Mouse (Mus musculus) embryonic facial prominence, embryonic 12.5 days (tissue): Measurements from ENCODE around the gene Ndufaf2. TPM values are rescaled to one million over a fixed set of nuclear protein-coding genes. Genes with fewer than 3 reads are reported as not detected.
A peak's percentile ranks its signal among the peaks of the same experiment; 100 is the strongest.

ENCODE experiments used
- ATAC-seq: fragments of 200-750 bp; cut with Nextera tagmentation; 2 replicates; pipeline ENCODE4 v1.8.0; 2017; ENCODE audit not compliant: insufficient number of reproducible peaks, insufficient read depth, low FRiP score, low TSS enrichment
- H3K27ac ChIP-seq: fragments of 300-500 bp; sonication (generic); 2 replicates; pipeline ENCODE4 v1.5.1; 2016; ENCODE audit warnings: mild to moderate bottlenecking
- H3K27me3 ChIP-seq: fragments of 300-500 bp; sonication (generic); 2 replicates; pipeline ENCODE4 v1.6.1; 2016; ENCODE audit warnings: mild to moderate bottlenecking, moderate library complexity
- H3K36me3 ChIP-seq: fragments of 300-500 bp; sonication (generic); 2 replicates; pipeline ENCODE4 v1.6.1; 2016; ENCODE audit warnings: mild to moderate bottlenecking
- H3K4me1 ChIP-seq: fragments of 300-500 bp; sonication (generic); 2 replicates; pipeline ENCODE4 v1.6.1; 2016
- H3K4me2 ChIP-seq: fragments of 300-500 bp; sonication (generic); replicated peaks from 2 replicates; pipeline ENCODE4 v1.6.1; 2016; ENCODE audit warnings: mild to moderate bottlenecking, moderate library complexity
- H3K4me3 ChIP-seq: fragments of 300-500 bp; sonication (generic); 2 replicates; pipeline ENCODE4 v1.5.1; 2016; ENCODE audit warnings: mild to moderate bottlenecking
- H3K9ac ChIP-seq: fragments of 300-500 bp; sonication (generic); 2 replicates; pipeline ENCODE4 v1.6.1; 2016; ENCODE audit warnings: mild to moderate bottlenecking, moderate library complexity
- H3K9me3 ChIP-seq: fragments of 300-500 bp; sonication (generic); 2 replicates; pipeline ENCODE4 v1.6.1; 2016; ENCODE audit warnings: mild to moderate bottlenecking, moderate library complexity
- WGBS: fragments of 180-500 bp; shearing (Covaris S2); methylation state at CpG from one replicate; pipeline ENCODE4 v1.1.7; 2016; 5-methylcytosine and 5-hydroxymethylcytosine counted together
- polyA plus RNA-seq: library from polyadenylated mRNA; unstranded; fragments of >200 nt; fragmentation: Nextera tagmentation; extraction: Ambion mirVana; gene quantifications from 2 replicates; pipeline ENCODE4 v1.2.1, GENCODE M21; 2016

The Ndufaf2 gene
- polyA plus RNA-seq, 1 experiment from 2014 or later = 94.0 TPM

DNA sequence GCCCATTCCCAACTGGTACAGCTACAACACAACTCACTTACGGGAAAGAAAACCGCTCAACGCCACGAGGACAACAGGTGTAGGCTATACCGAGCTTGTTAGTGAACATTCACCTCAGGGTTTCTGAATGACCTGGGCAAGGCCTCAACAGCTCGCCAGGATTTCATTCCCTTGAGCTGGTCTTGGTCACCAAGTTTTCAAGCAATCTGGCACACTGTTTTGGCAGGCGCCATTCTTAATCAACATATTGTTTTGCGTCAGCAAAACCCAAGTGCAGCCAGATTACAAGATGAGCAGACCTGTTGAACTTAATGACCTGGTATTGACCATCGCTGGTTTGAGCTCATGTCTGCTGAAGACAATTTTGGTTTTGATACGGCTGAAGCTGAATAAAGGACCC lies 88.3 kb downstream of the Ndufaf2 start:
- no peak for ATAC-seq
- H3K4me3 ChIP-seq = no peak overlapping the region
- H3K27me3 ChIP-seq = no peaks in the 10 kb centered on the region
- H3K36me3 ChIP-seq = no peaks in the 10 kb centered on the region
- H3K9me3 ChIP-seq = no peaks in the 10 kb centered on the region
- H3K27ac ChIP-seq = no peak overlapping the region
- no peak overlapping the region for H3K9ac ChIP-seq
- no peaks in the 10 kb centered on the region for H3K4me1 ChIP-seq
- WGBS = 91% methylated on average over 10 of the region's 10 CpGs
- no peak overlapping the region for H3K4me2 ChIP-seq

DNA sequence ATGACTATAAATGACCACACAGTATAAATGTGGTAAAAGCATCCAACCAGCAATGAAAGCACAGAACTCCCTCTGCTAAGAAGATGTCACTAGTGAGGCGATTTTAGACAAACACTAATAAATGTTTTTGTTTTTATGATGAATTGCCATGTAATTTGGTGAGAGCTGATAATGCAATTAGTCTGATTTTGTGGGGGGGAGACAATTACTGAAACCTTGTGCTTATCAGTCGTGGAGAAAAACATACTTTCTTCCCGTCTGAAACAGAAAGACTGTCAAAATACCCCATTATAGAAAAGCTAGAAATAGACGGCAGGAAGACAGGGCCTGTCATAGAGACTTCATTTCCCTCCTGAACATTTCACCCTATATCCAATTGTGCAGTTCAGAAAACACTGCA lies 89.3 kb downstream of the Ndufaf2 start:
- Histone ChIP-seq H3K27me3 (no peaks in the 10 kb centered on the region), H3K4me2 (no peak overlapping the region), H3K27ac (no peak overlapping the region), H3K36me3 (no peaks in the 10 kb centered on the region), H3K9me3 (no peaks in the 10 kb centered on the region), H3K4me3 (no peak overlapping the region), H3K9ac (no peak overlapping the region), H3K4me1 (no peaks in the 10 kb centered on the region)
- ATAC-seq = no peak
- WGBS = 64% methylated on average over 4 of the region's 4 CpGs

DNA sequence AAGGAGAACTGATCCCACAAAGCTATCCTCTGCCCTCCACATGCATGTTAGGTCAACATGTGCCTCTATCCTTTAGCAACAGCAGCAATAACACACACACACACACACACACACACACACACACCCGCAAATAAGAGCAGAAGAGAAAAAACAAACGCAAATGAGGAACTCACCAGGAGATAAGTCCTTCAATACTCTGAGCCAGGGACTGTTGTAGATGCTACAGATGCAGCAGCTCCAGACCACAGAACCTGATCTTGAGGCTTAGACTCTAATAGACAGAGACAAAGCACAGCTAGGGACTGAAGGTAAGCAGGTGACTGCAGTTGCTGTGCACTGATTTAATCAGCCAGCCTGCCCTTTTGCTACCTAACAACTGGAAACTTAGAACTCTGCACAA lies 92.4 kb downstream of the Ndufaf2 start:
- Histone ChIP-seq H3K27ac (no peak overlapping the region), H3K9me3 (no peaks in the 10 kb centered on the region), H3K27me3 (no peaks in the 10 kb centered on the region), H3K4me1 (peaks cover 5% of the 10 kb centered on the region; the same call in 1 of the 2 replicates), H3K9ac (no peak overlapping the region), H3K4me2 (no peak overlapping the region), H3K36me3 (no peaks in the 10 kb centered on the region), H3K4me3 (no peak overlapping the region)
- 66% methylated on average over 2 of the region's 2 CpGs for WGBS
- ATAC-seq = no peak

DNA sequence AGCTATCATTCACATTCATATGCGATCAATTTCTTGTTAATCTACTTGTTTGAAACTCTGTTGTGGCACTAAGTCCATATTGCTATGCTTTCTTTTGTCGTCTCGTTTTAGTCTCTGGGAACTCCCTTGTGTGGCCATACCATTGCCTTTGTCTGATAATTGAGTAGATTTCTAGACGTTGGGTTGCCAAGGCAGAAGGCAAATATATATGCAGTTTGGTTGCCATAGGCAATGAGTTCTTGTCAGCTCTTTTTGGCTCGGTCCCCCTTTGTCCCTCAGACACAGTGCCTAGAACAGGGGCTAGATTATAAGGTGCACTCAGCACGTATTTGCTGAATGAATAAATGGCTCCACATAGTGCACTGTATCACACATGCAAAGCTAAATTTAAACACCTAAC lies 94.1 kb downstream of the Ndufaf2 start:
- Histone ChIP-seq H3K9me3 (no peaks in the 10 kb centered on the region), H3K9ac (no peak overlapping the region), H3K27ac (no peak overlapping the region), H3K4me3 (no peak overlapping the region), H3K4me2 (no peak overlapping the region), H3K4me1 (peaks cover 9% of the 10 kb centered on the region), H3K27me3 (no peaks in the 10 kb centered on the region), H3K36me3 (no peaks in the 10 kb centered on the region)
- 80% methylated on average over 6 of the region's 6 CpGs for WGBS
- no peak for ATAC-seq

DNA sequence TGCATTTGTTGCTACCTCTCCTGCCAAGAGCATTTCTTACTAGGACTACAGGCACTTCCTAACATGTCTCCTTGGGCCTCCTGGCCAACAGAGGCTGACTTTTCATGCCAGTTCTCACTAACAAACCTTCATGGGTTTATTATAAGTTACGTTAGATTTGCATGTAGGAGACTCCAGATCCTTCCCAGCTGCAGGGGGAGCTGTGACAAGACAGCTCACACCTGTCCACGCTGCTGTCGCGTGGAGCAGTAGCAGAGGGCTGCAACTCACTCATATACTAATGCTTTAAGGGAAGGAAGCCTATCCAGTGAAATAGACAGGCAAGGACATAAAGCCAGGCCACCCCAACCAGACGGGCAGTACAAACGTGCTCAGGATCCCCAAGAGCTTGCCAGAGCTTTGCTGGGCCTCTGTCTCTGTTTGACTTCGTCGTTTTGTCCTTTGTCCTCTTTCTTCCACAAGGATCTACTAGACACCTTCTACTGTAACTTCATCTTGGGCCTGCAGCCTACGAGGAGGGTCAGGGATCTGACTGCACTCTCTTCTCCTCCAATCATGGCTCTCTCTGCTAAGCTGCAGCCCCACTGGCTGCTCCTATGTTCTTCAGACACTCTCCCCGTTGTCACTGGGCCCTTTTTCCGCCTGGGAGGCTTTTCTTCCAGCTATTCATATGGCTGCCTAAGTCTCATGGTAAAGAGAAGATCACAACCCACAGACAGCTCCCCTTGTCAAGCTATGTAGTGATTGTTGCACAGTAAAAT lies 94.9 kb downstream of the Ndufaf2 start:
- Histone ChIP-seq H3K4me3 (no peak overlapping the region), H3K4me2 (no peak overlapping the region), H3K4me1 (peaks cover 9% of the 10 kb centered on the region), H3K9me3 (no peaks in the 10 kb centered on the region), H3K9ac (no peak overlapping the region), H3K27ac (no peak overlapping the region), H3K36me3 (no peaks in the 10 kb centered on the region), H3K27me3 (no peaks in the 10 kb centered on the region)
- ATAC-seq = no peak
- WGBS = 78% methylated on average over 11 of the region's 11 CpGs

DNA sequence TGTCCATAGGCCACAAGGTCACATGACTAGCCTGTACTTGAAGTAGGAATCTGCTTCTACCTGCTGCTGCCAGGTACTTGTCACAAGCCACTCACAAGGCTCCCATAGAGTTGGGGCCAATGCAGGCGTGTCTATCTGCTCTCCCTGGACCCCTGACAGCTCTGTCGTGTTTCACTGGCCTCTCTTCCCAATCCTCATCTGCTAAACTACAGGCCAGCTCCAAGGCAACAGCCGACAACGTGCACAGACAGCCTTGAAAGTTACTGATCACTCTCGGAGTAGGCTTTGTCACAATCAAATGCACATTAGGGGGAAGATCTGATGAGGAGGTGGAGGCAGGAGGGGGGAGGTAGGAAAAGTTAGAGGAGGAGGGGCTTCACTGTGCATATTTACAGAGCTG lies 95.5 kb downstream of the Ndufaf2 start:
- Histone ChIP-seq H3K27ac (no peak overlapping the region), H3K4me1 (peaks cover 9% of the 10 kb centered on the region), H3K9ac (no peak overlapping the region), H3K9me3 (no peaks in the 10 kb centered on the region), H3K4me2 (no peak overlapping the region), H3K36me3 (no peaks in the 10 kb centered on the region), H3K27me3 (no peaks in the 10 kb centered on the region), H3K4me3 (no peak overlapping the region)
- 67% methylated on average over 5 of the region's 5 CpGs for WGBS
- ATAC-seq = no peak

DNA sequence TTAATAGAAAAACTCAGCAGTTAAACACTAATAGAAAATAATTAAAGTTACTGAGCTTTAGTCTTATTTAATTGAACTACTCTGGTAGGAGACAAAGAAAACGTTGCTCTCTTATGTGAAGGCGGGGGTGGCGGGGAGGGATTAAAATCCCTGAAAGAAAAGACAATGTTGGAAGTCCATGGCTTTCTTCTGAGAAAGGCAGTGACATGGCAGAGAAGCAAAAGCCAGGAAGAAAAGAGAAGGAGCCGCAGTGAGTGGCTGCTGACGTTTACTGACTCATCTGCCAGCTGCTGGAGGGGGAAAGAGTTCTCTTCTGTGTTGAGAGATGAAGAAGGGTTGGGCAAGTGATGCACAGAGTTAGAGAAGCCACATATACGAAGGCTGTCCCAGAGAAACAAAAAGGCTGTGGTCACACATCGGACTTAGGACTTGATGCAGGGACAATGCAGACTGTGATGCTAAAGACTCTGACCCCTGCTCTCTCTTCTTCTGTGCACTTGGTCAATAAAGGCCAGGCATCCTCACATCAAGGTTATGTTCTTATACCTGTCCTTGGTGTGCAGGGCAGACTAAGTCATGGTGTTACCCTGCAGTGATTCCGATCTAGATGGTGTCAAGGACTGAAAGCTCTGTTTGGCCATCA lies 97.4 kb downstream of the Ndufaf2 start:
- H3K4me3 ChIP-seq = no peak overlapping the region
- 53% methylated on average over 8 of the region's 8 CpGs for WGBS

DNA sequence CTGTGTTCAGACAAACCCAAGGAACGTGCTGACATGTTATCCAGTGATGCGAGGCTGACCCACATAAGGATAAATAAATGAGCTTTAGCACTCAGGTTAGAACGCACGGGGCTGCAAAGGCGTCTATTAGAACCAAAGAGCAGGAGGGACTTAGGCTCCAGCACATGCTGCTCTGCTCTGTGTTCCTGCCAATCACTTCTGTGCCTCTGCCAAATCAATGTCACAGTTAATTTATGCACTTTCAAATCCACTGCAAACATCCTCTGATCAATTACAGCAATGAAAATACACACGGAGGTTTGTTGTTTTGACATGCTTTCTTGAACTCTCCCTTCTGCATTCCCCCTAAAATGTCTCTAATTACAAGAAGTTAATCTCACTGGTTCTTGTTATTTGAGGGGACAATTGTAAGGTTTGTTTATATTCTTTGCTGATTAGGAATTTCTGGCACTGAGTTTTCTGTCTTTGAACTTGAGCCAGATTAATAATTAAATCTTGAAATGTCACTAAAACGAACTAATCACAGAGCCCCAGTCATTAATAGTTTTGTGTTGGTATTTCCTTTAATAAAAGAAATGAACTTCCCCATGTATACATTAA lies 98.0 kb downstream of the Ndufaf2 start:
- Histone ChIP-seq H3K4me3 (no peak overlapping the region), H3K4me2 (no peak overlapping the region), H3K27ac (no peak overlapping the region), H3K9ac (no peak overlapping the region), H3K27me3 (no peaks in the 10 kb centered on the region), H3K4me1 (peaks cover 9% of the 10 kb centered on the region), H3K36me3 (no peaks in the 10 kb centered on the region), H3K9me3 (no peaks in the 10 kb centered on the region)
- ATAC-seq = no peak
- WGBS = 26% methylated on average over 7 of the region's 7 CpGs

More for the DNA sequence above, 97.4 kb downstream of the Ndufaf2 start:
- Histone ChIP-seq H3K9me3 (no peaks in the 10 kb centered on the region), H3K4me1 (peaks cover 9% of the 10 kb centered on the region), H3K27me3 (no peaks in the 10 kb centered on the region), H3K4me2 (no peak overlapping the region), H3K9ac (no peak overlapping the region), H3K36me3 (no peaks in the 10 kb centered on the region), H3K27ac (no peak overlapping the region)
- no peak for ATAC-seq

DNA sequence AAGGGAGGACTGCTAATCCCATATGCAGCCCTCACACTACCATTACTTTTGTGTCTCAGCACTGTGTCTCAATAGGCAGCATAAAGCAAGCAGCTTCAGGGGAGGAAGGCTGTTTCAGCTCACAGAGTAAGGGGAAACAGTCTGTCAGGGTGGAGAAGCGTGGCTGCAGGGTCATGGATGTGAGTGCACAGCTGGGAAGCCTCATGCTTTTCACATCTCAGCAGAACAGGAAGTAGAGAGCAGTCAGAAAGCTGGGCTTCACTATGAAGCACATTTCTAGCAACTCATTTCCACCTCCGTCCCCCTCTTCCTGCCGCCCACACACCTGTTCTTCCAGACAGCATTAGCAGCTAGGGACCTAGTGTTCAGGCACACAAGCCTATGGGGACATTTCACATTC lies 101.5 kb downstream of the Ndufaf2 start:
- peaks cover 6% of the 10 kb centered on the region for H3K4me1 ChIP-seq
- 75% methylated on average over 3 of the region's 3 CpGs for whole genome bisulfite sequencing
- no peaks in the 10 kb centered on the region for H3K27me3 ChIP-seq
- ATAC-seq = no peak
- no peak overlapping the region for H3K4me3 ChIP-seq
- H3K9ac ChIP-seq = no peak overlapping the region
- no peak overlapping the region for H3K27ac ChIP-seq
- no peak overlapping the region for H3K4me2 ChIP-seq
- H3K9me3 ChIP-seq = no peaks in the 10 kb centered on the region
- no peaks in the 10 kb centered on the region for H3K36me3 ChIP-seq

DNA sequence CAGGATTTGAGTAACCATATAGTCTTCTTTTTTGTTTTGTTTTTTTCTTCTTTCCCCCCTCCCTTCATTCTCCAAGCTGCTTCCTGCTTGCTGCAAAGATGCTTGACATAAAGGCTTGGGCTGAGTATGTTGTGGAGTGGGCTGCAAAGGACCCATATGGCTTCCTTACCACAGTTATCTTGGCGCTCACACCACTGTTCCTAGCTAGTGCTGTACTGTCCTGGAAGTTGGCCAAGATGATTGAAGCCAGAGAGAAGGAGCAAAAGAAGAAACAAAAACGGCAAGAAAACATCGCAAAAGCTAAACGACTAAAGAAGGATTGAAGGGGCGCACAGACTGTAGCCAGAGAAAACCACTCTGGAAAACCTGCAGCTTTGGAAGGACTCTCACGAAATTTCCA lies 111.1 kb downstream of the Ndufaf2 start:
- peaks cover 7% of the 10 kb centered on the region for H3K36me3 ChIP-seq
- H3K27ac ChIP-seq = no peak overlapping the region
- H3K9me3 ChIP-seq = no peaks in the 10 kb centered on the region
- 91% methylated on average over 6 of the region's 6 CpGs for WGBS
- H3K27me3 ChIP-seq = no peaks in the 10 kb centered on the region
- peaks cover 16% of the 10 kb centered on the region for H3K4me1 ChIP-seq
- no peak for ATAC-seq
- no peak overlapping the region for H3K4me3 ChIP-seq
- no peak overlapping the region for H3K4me2 ChIP-seq
- no peak overlapping the region for H3K9ac ChIP-seq

DNA sequence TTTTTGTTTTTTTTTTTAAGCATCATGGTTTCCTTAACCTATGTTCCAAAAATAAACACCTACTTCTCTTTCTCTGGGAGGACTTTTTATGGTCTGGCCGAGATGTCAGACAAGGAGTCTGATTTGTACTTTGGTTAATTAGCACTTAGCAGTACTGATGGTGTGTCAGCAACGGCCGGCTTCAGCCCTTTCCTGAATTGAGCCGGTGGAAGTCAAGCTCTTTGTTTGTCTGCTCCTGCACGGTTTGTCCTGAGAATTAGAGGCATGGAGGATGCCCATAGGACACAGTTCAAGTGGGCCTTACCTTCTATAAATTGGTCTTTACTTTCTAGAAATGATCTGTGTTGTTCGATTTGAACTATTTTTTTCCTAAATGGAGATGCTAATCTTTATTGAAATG lies 111.5 kb downstream of the Ndufaf2 start:
- WGBS = 79% methylated on average over 6 of the region's 6 CpGs
- H3K36me3 ChIP-seq = peaks cover 7% of the 10 kb centered on the region

DNA sequence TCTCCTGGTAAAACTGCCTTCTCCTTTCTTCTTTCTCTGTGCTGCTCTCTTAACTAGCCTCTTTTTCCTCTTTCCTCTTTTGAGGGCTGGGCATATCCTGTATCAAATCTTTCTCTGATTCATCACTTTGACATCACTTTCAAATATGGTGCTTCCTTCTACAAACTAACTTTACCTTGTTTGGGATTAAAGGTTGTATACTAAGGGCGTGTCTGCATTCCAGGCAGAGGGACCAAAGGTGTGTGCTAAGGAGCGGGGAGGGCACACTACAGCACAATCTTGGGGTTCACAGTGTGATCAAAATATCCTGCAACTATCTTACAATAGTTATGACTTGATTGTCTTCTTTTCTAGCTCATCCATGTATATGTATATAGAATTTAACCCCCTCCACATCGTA lies 112.4 kb downstream of the Ndufaf2 start:
- H3K4me1 ChIP-seq = peaks cover 18% of the 10 kb centered on the region
- peaks cover 7% of the 10 kb centered on the region for H3K36me3 ChIP-seq
- no peak overlapping the region for H3K27ac ChIP-seq
- WGBS = 89% methylated on average over 3 of the region's 3 CpGs
- H3K9me3 ChIP-seq = no peaks in the 10 kb centered on the region
- peak overlapping the region; percentile 24; the same call in 1 of the 2 replicates for H3K9ac ChIP-seq
- no peak for ATAC-seq
- no peak overlapping the region for H3K4me3 ChIP-seq
- no peaks in the 10 kb centered on the region for H3K27me3 ChIP-seq
- H3K4me2 ChIP-seq = peak overlapping the region; percentile 7; the same call in 1 of the 2 replicates

More for the DNA sequence above, 111.5 kb downstream of the Ndufaf2 start:
- Histone ChIP-seq H3K27ac (no peak overlapping the region), H3K4me3 (no peak overlapping the region), H3K4me1 (peaks cover 18% of the 10 kb centered on the region), H3K9ac (no peak overlapping the region), H3K4me2 (no peak overlapping the region), H3K27me3 (no peaks in the 10 kb centered on the region), H3K9me3 (no peaks in the 10 kb centered on the region)
- ATAC-seq = no peak
